Mouse (Mus musculus) splenic B cell, adult 2 months (primary cell): Measurements from ENCODE around the gene Rpl22.

Experiments used
- DNase-seq: peaks from one replicate; pipeline ENCODE4 v3.0.0-alpha.2; 2011; ENCODE audit warnings: low read depth, low spot score
- H3K27me3 ChIP-seq: 2 replicates; pipeline ENCODE4 v1.6.1; 2012; ENCODE audit warnings: mild to moderate bottlenecking, low read length, moderate library complexity, mixed read lengths; ENCODE audit not compliant: control insufficient read depth, poor library complexity, insufficient read depth, severe bottlenecking
- H3K36me3 ChIP-seq: 2 replicates; pipeline ENCODE4 v1.6.1; 2012; ENCODE audit warnings: mild to moderate bottlenecking, low read length, moderate library complexity, mixed read lengths; ENCODE audit not compliant: control insufficient read depth, poor library complexity, insufficient read depth, severe bottlenecking

The Rpl22 gene

DNA sequence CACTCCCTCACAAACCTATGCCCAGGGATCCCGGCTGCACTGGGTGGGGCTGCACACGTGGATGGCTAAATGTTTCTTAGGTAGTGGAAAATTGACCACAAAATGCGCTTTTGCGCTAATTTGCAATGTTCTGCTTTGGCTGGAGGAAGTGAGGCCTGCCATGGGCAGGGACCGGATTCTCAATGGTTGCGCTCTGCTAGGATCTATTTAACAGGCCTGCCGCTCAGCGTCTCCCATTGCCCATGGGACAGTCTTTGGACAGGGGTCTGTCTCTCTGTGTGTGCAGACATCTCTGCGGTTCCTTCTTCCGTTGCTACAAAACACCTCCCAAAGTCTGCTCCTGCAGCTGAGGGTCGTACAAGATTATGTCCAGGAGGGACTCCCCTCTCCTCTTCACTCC, 34.6 kb upstream of the Rpl22 start:
- H3K27me3 ChIP-seq, result no peaks in the 10 kb centered on the region
- no peaks in the 10 kb centered on the region for H3K36me3 ChIP-seq
- DNase-seq, result peak; percentile 41

- no peaks in the 10 kb centered on the region for H3K36me3 ChIP-seq
- no peak for DNase-seq
- no peaks in the 10 kb centered on the region for H3K27me3 ChIP-seq
These were observed 34.0 kb upstream of the Rpl22 start, which contains the start of gene Hes3 for GRCm38 (mm10) chr4:152291562-152291961. Hes3 (minus strand) TSS chr4:152291662.

DNA sequence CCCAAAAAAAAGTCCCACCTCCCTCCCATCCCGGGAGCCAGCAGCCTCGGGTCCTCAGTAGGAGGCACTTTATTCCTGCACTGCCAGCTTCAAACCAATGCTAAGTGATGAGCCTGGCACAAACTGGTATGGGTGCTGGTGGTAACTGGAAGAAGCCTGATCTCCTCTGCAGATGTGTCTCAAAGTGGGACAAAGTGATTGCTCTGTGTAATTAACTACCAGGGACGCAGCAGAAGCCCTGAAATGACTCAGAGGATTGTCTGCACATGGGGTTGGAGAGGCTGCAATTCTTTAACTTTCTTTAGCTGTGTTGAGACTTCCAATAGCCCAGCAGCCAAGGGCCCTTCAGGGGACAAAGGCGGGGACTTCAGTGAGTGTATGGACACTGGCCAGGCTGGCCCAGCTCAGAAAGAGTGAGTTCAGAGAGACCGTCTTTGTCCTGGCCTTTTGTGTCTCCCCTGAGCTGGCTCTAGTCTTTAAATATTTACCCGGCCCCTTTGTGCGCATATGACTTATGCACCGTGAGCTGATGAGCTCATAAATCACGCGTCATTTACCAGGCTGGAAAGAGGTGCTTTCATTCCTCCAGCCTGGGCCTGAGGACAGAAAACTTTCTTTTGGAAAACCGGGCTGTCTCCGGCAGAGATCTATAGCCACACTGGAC, 33.3 kb upstream of the Rpl22 start:
- no peaks in the 10 kb centered on the region for H3K36me3 ChIP-seq
- no peak for DNase-seq
- H3K27me3 ChIP-seq, result no peaks in the 10 kb centered on the region

- Histone ChIP-seq H3K27me3 (no peaks in the 10 kb centered on the region), H3K36me3 (no peaks in the 10 kb centered on the region)
- no peak for DNase-seq
These were observed 31.2 kb upstream of the Rpl22 start for GRCm38 (mm10) chr4:152294188-152294929.

- no peaks in the 10 kb centered on the region; the same call in 1 of the 2 replicates for H3K36me3 ChIP-seq
- no peaks in the 10 kb centered on the region for H3K27me3 ChIP-seq
- DNase-seq, result no peak
These were observed 29.6 kb upstream of the Rpl22 start for GRCm38 (mm10) chr4:152295916-152296315.

- no peak for DNase-seq
- H3K27me3 ChIP-seq, result no peaks in the 10 kb centered on the region
- no peaks in the 10 kb centered on the region; the same call in 1 of the 2 replicates for H3K36me3 ChIP-seq
These were observed 29.2 kb upstream of the Rpl22 start for GRCm38 (mm10) chr4:152296371-152296770.

DNA sequence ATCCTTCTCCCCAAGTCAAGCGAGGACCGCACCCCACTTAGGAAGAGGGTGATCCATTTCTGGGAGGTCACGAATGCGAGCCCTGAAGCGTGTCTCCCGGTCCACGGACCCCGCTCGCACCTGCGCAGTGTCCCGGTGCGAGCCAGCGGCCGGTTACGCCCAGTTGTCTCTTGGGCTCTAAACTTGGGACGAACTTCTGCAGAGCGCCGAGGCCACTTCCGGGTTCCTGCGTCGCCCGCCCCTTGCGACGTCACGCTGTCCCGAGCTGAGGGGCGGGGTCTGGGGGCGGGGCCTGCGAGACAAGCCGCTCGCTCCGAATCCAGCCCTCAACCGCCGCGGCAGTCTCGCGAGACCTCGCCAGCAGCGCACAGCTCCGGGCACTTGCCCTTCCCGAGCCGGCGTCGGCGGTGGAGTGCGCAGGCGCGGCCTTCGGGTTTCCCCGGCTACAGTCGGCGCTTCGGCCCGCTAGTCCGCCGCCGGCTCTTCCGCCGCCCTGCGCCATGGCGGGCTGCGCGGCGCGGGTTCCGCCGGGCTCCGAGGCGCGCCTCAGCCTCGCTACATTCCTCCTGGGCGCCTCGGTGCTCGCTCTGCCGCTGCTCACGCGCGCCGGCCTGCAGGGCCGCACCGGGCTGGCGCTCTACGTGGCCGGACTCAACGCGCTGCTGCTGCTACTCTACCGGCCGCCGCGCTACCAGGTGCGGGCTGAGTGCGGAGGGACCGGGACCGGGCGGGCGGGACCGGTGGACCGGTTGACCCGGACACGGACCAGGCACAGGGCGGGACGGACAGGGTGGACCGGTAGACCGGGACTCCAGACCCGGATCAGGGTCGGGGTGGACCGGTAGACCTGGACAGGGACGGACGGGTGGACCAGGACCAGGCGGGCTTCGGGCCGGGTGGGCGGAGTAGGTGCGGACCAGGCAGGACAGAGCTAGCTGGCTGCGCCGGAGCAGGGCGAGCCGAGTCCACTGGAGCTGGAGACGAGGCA, 28.4 kb upstream of the Rpl22 start, which contains the start of gene Icmt:
Gene Icmt, plus strand, starts transcription at position 354 of the 988 bp plus-strand sequence.
- H3K27me3 ChIP-seq, result no peaks in the 10 kb centered on the region
- peak; percentile 100 for DNase-seq

DNA sequence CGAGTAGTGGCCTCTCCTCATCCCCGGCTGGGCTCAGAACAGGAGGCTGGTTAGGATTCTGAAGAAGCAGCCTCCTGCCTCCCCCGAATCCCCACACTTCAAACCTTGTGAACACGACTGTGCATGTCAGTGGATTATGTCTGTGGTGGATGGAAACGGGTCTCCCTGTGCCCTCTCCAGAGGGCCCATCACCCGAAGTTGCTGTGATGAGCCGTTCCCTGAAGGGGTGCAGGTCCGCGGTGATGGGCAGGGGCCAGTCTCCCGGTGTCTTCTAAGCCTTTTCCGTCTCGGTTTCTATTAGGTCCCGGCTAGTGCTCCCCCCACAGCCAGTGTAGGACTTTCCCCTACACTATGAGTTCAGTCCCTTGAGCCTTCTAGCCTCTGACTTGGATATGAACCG, 26.7 kb upstream of the Rpl22 start:
- Histone ChIP-seq H3K27me3 (no peaks in the 10 kb centered on the region), H3K36me3 (peaks cover 7% of the 10 kb centered on the region)
- no peak for DNase-seq

More for the DNA sequence above, 28.4 kb upstream of the Rpl22 start, which contains the start of gene Icmt:
- H3K36me3 ChIP-seq, result no peaks in the 10 kb centered on the region; the same call in 1 of the 2 replicates

DNA sequence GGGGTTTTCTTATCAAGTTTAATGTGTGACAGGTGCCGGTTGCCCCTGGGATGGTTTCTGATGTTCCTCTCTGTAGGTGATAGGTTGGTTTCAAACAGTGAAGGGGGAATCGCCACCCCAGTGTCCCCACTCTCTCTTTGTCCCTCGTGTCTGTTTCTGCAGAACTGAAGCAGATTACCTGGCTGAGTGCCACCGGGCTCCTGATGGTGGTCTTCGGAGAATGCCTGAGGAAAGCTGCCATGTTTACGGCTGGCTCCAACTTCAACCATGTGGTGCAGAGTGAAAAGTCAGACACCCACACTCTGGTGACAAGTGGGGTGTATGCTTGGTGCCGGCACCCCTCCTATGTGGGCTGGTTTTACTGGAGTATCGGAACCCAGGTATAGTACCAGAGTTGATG, 25.2 kb upstream of the Rpl22 start:
- no peak for DNase-seq
- Histone ChIP-seq H3K27me3 (no peaks in the 10 kb centered on the region), H3K36me3 (peaks cover 10% of the 10 kb centered on the region)

GRCm38 (mm10) chr4:152302012-152302411, 23.5 kb upstream of the Rpl22 start:
- no peak for DNase-seq
- H3K36me3 ChIP-seq, result peaks cover 10% of the 10 kb centered on the region
- H3K27me3 ChIP-seq, result no peaks in the 10 kb centered on the region

GRCm38 (mm10) chr4:152303172-152303571, 22.4 kb upstream of the Rpl22 start:
- H3K36me3 ChIP-seq, result peaks cover 10% of the 10 kb centered on the region
- DNase-seq, result no peak
- H3K27me3 ChIP-seq, result no peaks in the 10 kb centered on the region

GRCm38 (mm10) chr4:152304685-152305084, 20.9 kb upstream of the Rpl22 start:
- no peaks in the 10 kb centered on the region for H3K27me3 ChIP-seq
- no peak for DNase-seq
- peaks cover 10% of the 10 kb centered on the region for H3K36me3 ChIP-seq

- no peaks in the 10 kb centered on the region for H3K27me3 ChIP-seq
- DNase-seq, result no peak
- H3K36me3 ChIP-seq, result peaks cover 10% of the 10 kb centered on the region
These were observed 19.6 kb upstream of the Rpl22 start for GRCm38 (mm10) chr4:152305991-152306390.

DNA sequence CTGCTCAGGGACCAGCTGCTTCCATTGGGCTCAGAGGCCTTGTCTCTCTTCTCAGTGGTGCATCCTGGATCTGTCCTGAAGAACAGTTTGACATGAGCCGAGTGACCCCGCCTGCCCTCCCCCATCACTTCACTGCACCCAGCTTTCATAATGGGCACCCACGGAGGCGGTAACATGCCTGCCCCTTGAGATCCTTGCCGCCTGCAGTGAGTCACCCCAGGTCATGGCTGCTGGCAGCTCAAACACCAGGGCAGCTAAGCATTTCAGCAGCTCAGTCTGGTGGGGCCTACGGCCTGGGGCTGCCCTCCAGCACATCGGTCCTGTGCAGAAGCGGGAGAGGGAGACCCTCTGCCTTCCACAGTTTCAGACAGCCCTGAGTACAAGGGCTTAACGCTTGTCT, 18.0 kb upstream of the Rpl22 start:
- Histone ChIP-seq H3K36me3 (peaks cover 10% of the 10 kb centered on the region), H3K27me3 (no peaks in the 10 kb centered on the region)
- DNase-seq, result no peak
